Mouse (Mus musculus): ENCODE measurements at regions not wholly inside any gene's neighbourhood (a gene's known extent, or its start where the extent isn't known, plus 50 kb on each side); places are given as distances from the start of the nearest gene placed in this dataset.

DNA sequence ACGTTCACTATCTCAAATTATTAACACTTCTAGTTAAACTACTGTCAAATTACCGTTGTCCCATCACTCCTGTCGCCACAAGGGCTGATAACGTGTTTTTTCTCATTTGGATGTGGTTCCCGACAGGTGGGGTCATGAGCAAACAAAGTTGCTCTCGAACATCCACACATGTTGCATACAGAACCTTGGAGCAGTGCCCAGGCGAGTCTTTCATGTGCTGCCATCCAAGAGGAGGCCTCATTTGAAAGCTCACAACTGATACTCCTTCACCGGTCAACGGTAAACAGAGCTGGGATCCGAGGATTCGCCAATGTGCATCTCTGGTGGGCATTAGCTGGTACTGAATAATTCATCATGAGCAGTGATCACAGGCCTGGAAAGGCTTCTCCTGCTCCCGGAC is 253.4 kb upstream of the Usp24 start:
- TF ChIP-seq CTCF (IDR thresholded peaks at IDR 0.05; ENCODE audit: low read depth) (no peak), EP300 (IDR thresholded peaks at IDR 0.05; ENCODE audit: low read depth) (no peak)

Measured in liver, embryonic 14.5 days (tissue).